Mouse (Mus musculus) testis, adult 2 months (tissue): ENCODE measurements around the gene Gucy2e.

Experiments used
- CTCF ChIP-seq: fragments of 200-500 bp; IDR thresholded peaks from 2 replicates; pipeline ENCODE4 v1.5.1; 2012; ENCODE audit warnings: low read depth, mild to moderate bottlenecking, inconsistent platforms, low read length, moderate library complexity; ENCODE audit not compliant: control insufficient read depth, insufficient read depth, insufficient replicate concordance
- POLR2A ChIP-seq: fragments of 200-500 bp; IDR thresholded peaks from 2 replicates; pipeline ENCODE4 v1.6.1; 2012; ENCODE audit warnings: low read depth, mild to moderate bottlenecking, inconsistent platforms, low read length, moderate library complexity; ENCODE audit not compliant: control insufficient read depth

DNA sequence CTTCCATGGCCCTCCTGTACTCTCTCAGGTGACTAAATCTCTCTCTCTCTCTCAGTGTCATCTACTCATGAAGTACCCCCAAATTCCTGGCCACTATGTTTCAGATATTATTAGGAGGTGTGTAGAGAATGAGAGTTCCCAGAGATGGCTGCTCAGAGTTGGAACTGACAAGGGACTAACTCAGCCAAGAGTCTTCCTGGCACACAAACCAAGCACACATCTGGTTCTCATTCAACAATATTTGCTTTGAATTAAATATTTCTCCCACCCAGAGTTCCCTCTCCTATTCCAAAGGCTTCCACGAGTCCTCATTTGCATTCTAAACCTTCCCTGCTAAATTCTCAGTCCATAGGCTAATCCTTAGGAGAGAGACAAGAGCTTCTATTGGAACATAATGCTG is 11.1 kb downstream of the Gucy2e start:
- TF ChIP-seq POLR2A = no peak
- no peak for TF ChIP-seq CTCF
